Mouse (Mus musculus): ENCODE data around the gene Elmsan1.
"Not testable (repeated sequence)": the region's sequence is repeated elsewhere in the genome, so short reads cannot be mapped to it uniquely, and the experiment has no call there.

The Elmsan1 gene

GRCm38 (mm10) chr12:84218289-84219120, at the start of gene Elmsan1:
TSS of gene Elmsan1 (minus strand) at chr12:84218881.
- DNase-seq, result peak; percentile 67

- DNase-seq, result no peak
Measured at GRCm38 (mm10) chr12:84267264-84267663, 48.6 kb upstream of the Elmsan1 start.

GRCm38 (mm10) chr12:84260363-84260762, 41.7 kb upstream of the Elmsan1 start:
- DNase-seq, result no peak

- DNase-seq, result no peak
Measured at GRCm38 (mm10) chr12:84254886-84255285, 36.2 kb upstream of the Elmsan1 start.

GRCm38 (mm10) chr12:84252811-84253210, 34.1 kb upstream of the Elmsan1 start:
- DNase-seq, result no peak

- peak; percentile 19 for DNase-seq
Measured at GRCm38 (mm10) chr12:84249217-84249616, 30.5 kb upstream of the Elmsan1 start.

- DNase-seq, result no peak
Measured at GRCm38 (mm10) chr12:84245683-84246082, 27.0 kb upstream of the Elmsan1 start.

GRCm38 (mm10) chr12:84243076-84243770, 24.5 kb upstream of the Elmsan1 start:
- no peak for DNase-seq

GRCm38 (mm10) chr12:84237036-84237435, 18.4 kb upstream of the Elmsan1 start:
- DNase-seq, result not testable (repeated sequence)

GRCm38 (mm10) chr12:84235981-84236752, 17.5 kb upstream of the Elmsan1 start:
- DNase-seq, result no peak

GRCm38 (mm10) chr12:84235577-84235976, 16.9 kb upstream of the Elmsan1 start:
- no peak for DNase-seq

GRCm38 (mm10) chr12:84233488-84234100, 14.9 kb upstream of the Elmsan1 start:
- no peak for DNase-seq

- DNase-seq, result no peak
Measured at GRCm38 (mm10) chr12:84226117-84226840, 7.6 kb upstream of the Elmsan1 start.

GRCm38 (mm10) chr12:84222405-84222961, 3.8 kb upstream of the Elmsan1 start:
- no peak for DNase-seq

- no peak for DNase-seq
Measured at GRCm38 (mm10) chr12:84220951-84221891, 2.5 kb upstream of the Elmsan1 start.

- no peak for DNase-seq
Measured at GRCm38 (mm10) chr12:84220515-84220914, 1.8 kb upstream of the Elmsan1 start.

GRCm38 (mm10) chr12:84219121-84219561, 460 bp upstream of the Elmsan1 start:
- no peak for DNase-seq

- DNase-seq, result peak; percentile 53
Measured at GRCm38 (mm10) chr12:84217508-84218131, 1.1 kb downstream of the Elmsan1 start.

GRCm38 (mm10) chr12:84217111-84217507, 1.6 kb downstream of the Elmsan1 start:
- no peak for DNase-seq

Data from right cerebral cortex, postnatal 25 days (tissue).